Mouse (Mus musculus) brain, embryonic 14.5 days (tissue): ENCODE measurements around the gene Lrrc26. TPM values are rescaled to one million over a fixed set of nuclear protein-coding genes. Genes with fewer than 3 reads are reported as not detected.

Experiments
- DNase-seq: peaks from one replicate; pipeline ENCODE4 v3.0.0-alpha.2; 2011; ENCODE audit warnings: low read depth
- CTCF ChIP-seq: fragments of 200-500 bp; IDR thresholded peaks from 2 replicates; pipeline ENCODE4 v1.5.1; 2012; ENCODE audit warnings: inconsistent platforms, mild to moderate bottlenecking, moderate library complexity, borderline replicate concordance; ENCODE audit not compliant: insufficient read depth, insufficient read length; ENCODE audit errors: extremely low read depth
- POLR2A ChIP-seq: fragments of 200-500 bp; IDR thresholded peaks from 2 replicates; pipeline ENCODE4 v1.6.1; 2012; ENCODE audit warnings: mild to moderate bottlenecking, inconsistent platforms, borderline replicate concordance; ENCODE audit not compliant: poor library complexity, insufficient read depth, insufficient read length, severe bottlenecking; ENCODE audit errors: extremely low read depth
- polyA plus RNA-seq: library from polyadenylated mRNA; depleted of rRNA; stranded (reverse); fragments of >200 nt; gene quantifications from 2 replicates; pipeline ENCODE4 v1.2.3, GENCODE M21; 2012

Gene Lrrc26
- polyA plus RNA-seq, 1 experiment = 0.07 TPM

GRCm38 (mm10) chr2:25291184-25292053 lies 1.7 kb downstream of the Lrrc26 start:
- TF ChIP-seq CTCF (no peak), POLR2A (no peak)
- DNase-seq = no peak

- TF ChIP-seq CTCF = no peak
- no peak for TF ChIP-seq POLR2A
- no peak for DNase-seq
Measured at GRCm38 (mm10) chr2:25292054-25292544, 2.4 kb downstream of the Lrrc26 start.

- peak; percentile 64 for DNase-seq
- TF ChIP-seq CTCF (peak; percentile 87), POLR2A (no peak)
Measured at GRCm38 (mm10) chr2:25292856-25293255, 3.1 kb downstream of the Lrrc26 start.

GRCm38 (mm10) chr2:25293706-25294105 lies 4.0 kb downstream of the Lrrc26 start:
- DNase-seq = no peak
- TF ChIP-seq POLR2A (no peak), CTCF (no peak)

- TF ChIP-seq CTCF (no peak), POLR2A (no peak)
- no peak for DNase-seq
Measured at GRCm38 (mm10) chr2:25297093-25297492, 7.4 kb downstream of the Lrrc26 start.

GRCm38 (mm10) chr2:25298046-25298445 lies 8.3 kb downstream of the Lrrc26 start:
- DNase-seq = no peak
- TF ChIP-seq CTCF (no peak), POLR2A (no peak)

DNA sequence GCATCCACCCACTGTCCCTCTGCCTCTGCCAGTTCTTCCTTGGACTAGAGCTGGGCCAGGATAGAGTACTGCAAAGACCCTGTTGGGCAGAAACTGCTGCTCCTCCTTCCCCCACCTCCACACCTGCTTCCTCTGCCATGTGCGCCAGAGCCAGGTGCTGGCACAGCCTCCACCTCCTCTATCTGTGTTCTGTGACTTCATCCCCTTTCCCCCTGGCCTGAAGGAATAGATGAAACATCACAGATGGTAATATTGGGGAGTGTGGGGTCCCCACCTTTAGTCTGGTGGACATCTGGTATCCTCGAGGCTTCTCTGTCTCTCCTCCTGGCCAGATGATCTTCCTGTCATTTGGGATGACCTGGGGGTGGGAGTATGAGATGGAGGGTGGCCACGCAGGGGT lies 13.7 kb downstream of the Lrrc26 start:
- no peak for TF ChIP-seq POLR2A
- no peak for TF ChIP-seq CTCF
- no peak for DNase-seq

GRCm38 (mm10) chr2:25303931-25304656 lies 14.4 kb downstream of the Lrrc26 start:
- TF ChIP-seq POLR2A (no peak), CTCF (no peak)

GRCm38 (mm10) chr2:25304657-25305541 lies 15.2 kb downstream of the Lrrc26 start:
- DNase-seq = peak; percentile 86
- no peak for TF ChIP-seq CTCF
- TF ChIP-seq POLR2A = no peak

More at GRCm38 (mm10) chr2:25303931-25304656, 14.4 kb downstream of the Lrrc26 start:
- DNase-seq = no peak

- no peak for DNase-seq
- TF ChIP-seq POLR2A = no peak
- TF ChIP-seq CTCF = no peak
Measured at GRCm38 (mm10) chr2:25305587-25306359, 16.1 kb downstream of the Lrrc26 start.
